Mouse (Mus musculus): Measurements from ENCODE around the gene 3100002H09Rik. TPM values are rescaled to one million over a fixed set of nuclear protein-coding genes. Genes with fewer than 3 reads are reported as not detected.

The 3100002H09Rik gene
- total and polyA plus RNA-seq, 3 experiments = not detected

DNA sequence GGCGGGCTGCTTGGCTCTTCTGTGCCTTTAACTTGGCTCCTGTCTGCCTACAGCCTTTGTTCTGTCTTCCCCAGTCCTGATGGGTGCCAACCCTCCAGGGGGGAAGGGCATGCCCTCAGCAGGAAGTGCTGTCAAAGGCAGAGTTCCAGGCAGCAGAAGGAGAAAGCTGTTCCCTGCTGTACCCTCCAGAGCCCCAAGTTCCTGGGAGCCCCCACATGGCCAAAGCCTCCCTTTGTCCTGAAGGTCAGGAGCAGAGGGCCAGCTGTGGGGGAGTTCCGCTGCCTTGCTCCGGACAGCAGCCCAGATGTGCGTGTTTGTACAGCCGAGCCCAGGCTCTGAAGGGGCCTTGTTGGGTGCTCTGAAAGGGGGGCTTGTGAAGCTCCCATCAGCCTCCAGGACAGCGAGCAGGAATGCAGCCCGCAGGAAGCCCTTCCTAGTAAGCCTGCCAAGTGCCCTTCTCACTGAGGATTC, 13.5 kb upstream of the 3100002H09Rik start:
- Histone ChIP-seq H3K9ac (ENCODE audit: control insufficient read depth, low read depth, low read length, poor library complexity, severe bottlenecking) (no peak overlapping the region), H3K27ac (ENCODE audit: control insufficient read depth, low read depth, low read length) (no peak overlapping the region), H3K9me3 (replicated peaks; ENCODE audit: insufficient read depth, low read length) (no peaks in the 10 kb centered on the region), H3K27me3 (ENCODE audit: control insufficient read depth in 1 of 2, insufficient read depth in 2 of 2, low read length in 2 of 2) (no peaks in the 10 kb centered on the region), H3K36me3 (ENCODE audit: control insufficient read depth in 1 of 2, insufficient read depth in 2 of 2, low read length in 2 of 2) (no peaks in the 10 kb centered on the region), H3K4me1 (ENCODE audit: control insufficient read depth in 1 of 2, insufficient read depth in 2 of 2, low read length in 2 of 2) (no peaks in the 10 kb centered on the region), H3K79me2 (ENCODE audit: control insufficient read depth, insufficient read depth, low read length, poor library complexity) (no peaks in the 10 kb centered on the region), H3K4me3 (ENCODE audit: control insufficient read depth in 1 of 2, insufficient read depth in 1 of 2, low read depth in 2 of 2, low read length in 2 of 2) (no peak overlapping the region)
- DNase-seq (ENCODE audit: low read depth, low spot score) = no peak
- TF ChIP-seq ZC3H11A (IDR thresholded peaks at IDR 0.05; ENCODE audit: low read depth, low read length) (no peak), TBP (IDR thresholded peaks at IDR 0.05; ENCODE audit: low read depth, low read length) (no peak), MEF2A (IDR thresholded peaks at IDR 0.05; ENCODE audit: extremely low read depth, insufficient replicate concordance, low read depth, low read length, poor library complexity, severe bottlenecking) (no peak), GATA1 (IDR thresholded peaks at IDR 0.05; ENCODE audit: low read depth, low read length) (no peak), MYB (IDR thresholded peaks at IDR 0.05; ENCODE audit: low read depth, low read length) (no peak), HCFC1 (IDR thresholded peaks at IDR 0.05; ENCODE audit: low read depth, low read length) (no peak), USF2 (IDR thresholded peaks at IDR 0.05; ENCODE audit: borderline replicate concordance in 1 of 2, insufficient read depth in 1 of 2, low read depth in 1 of 2, low read length in 2 of 2) (no peak), POLR2AphosphoS5 (IDR thresholded peaks at IDR 0.05; ENCODE audit: borderline replicate concordance, low read depth, low read length) (no peak), RCOR1 (IDR thresholded peaks at IDR 0.05; ENCODE audit: low read depth, low read length) (no peak), MYC (IDR thresholded peaks at IDR 0.05; ENCODE audit: low read depth, low read length) (no peak)

DNA sequence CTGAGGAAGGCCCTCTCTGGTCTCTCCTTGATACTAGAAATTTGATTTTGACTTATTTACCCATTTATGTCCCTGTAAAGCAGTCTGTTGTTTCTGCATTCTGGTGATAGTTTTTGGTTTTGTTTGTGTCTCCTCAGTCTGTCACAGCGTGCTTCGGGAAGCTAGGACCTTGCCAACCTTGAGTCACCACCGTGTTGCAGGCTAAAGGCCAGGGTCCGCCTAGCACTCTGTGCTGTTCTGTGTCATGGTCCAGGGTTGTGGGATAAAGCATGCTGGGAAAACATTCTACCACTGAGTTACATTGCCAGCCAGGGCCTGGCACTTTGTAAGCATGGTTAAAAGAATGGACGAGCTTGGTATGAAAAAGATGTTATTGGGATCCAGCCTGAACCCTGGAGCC, 12.0 kb upstream of the 3100002H09Rik start:
- Histone ChIP-seq H3K27me3 (ENCODE audit: control insufficient read depth in 1 of 2, insufficient read depth in 2 of 2, low read length in 2 of 2) (no peaks in the 10 kb centered on the region), H3K36me3 (ENCODE audit: control insufficient read depth in 1 of 2, insufficient read depth in 2 of 2, low read length in 2 of 2) (no peaks in the 10 kb centered on the region), H3K4me3 (ENCODE audit: control insufficient read depth in 1 of 2, insufficient read depth in 1 of 2, low read depth in 2 of 2, low read length in 2 of 2) (no peak overlapping the region), H3K9me3 (replicated peaks; ENCODE audit: insufficient read depth, low read length) (no peaks in the 10 kb centered on the region), H3K27ac (ENCODE audit: control insufficient read depth, low read depth, low read length) (no peak overlapping the region), H3K79me2 (ENCODE audit: control insufficient read depth, insufficient read depth, low read length, poor library complexity) (no peaks in the 10 kb centered on the region), H3K4me1 (ENCODE audit: control insufficient read depth in 1 of 2, insufficient read depth in 2 of 2, low read length in 2 of 2) (no peaks in the 10 kb centered on the region), H3K9ac (ENCODE audit: control insufficient read depth, low read depth, low read length, poor library complexity, severe bottlenecking) (no peak overlapping the region)
- no peak for DNase-seq (ENCODE audit: low read depth, low spot score)
- TF ChIP-seq TCF12 (IDR thresholded peaks at IDR 0.05; ENCODE audit: low read depth, low read length) = no peak
- no peak for TF ChIP-seq NELFE (IDR thresholded peaks at IDR 0.05; ENCODE audit: low read depth, low read length)
- TF ChIP-seq RCOR1 (IDR thresholded peaks at IDR 0.05; ENCODE audit: low read depth, low read length) = no peak
- TF ChIP-seq ETS1 (IDR thresholded peaks at IDR 0.05; ENCODE audit: low read depth, low read length) = no peak
- no peak for TF ChIP-seq MYC (IDR thresholded peaks at IDR 0.05; ENCODE audit: low read depth, low read length)
- TF ChIP-seq SIN3A (IDR thresholded peaks at IDR 0.05; ENCODE audit: low read length) = no peak
- no peak for TF ChIP-seq GABPA (IDR thresholded peaks at IDR 0.05; ENCODE audit: low read depth, low read length)
- TF ChIP-seq ZC3H11A (IDR thresholded peaks at IDR 0.05; ENCODE audit: low read depth, low read length) = no peak
- TF ChIP-seq TBP (IDR thresholded peaks at IDR 0.05; ENCODE audit: low read depth, low read length) = no peak
- no peak for TF ChIP-seq MAFK (IDR thresholded peaks at IDR 0.05; ENCODE audit: borderline replicate concordance, low read depth, low read length)
- TF ChIP-seq CHD2 (IDR thresholded peaks at IDR 0.05; ENCODE audit: low read length) = no peak

Data from MEL (cell line).